Mouse (Mus musculus): Measurements from ENCODE around the gene Chrng. TPM values are rescaled to one million over a fixed set of nuclear protein-coding genes. Genes with fewer than 3 reads are reported as not detected.

Chrng gene
- total and polyA plus RNA-seq, 2 experiments from 2014 or later: 0.25 TPM; not detected in 1

GRCm38 (mm10) chr1:87164796-87165184 lies 39.7 kb upstream of the Chrng start:
- DNase-seq (ENCODE audit: low spot score) (no peak), ATAC-seq (ENCODE audit: insufficient read depth, low read depth) (no peak)
- no peaks in the 10 kb centered on the region for H3K4me1 ChIP-seq (ENCODE audit: control insufficient read depth, insufficient read depth)
- H3K4me3 ChIP-seq (ENCODE audit: low read depth, low read length): no peak overlapping the region
- no peak overlapping the region for H3K9ac ChIP-seq (replicated peaks; ENCODE audit: low read depth, low read length)
- 46% methylated on average over 9 of the region's 9 CpGs for WGBS
- H3K36me3 ChIP-seq (replicated peaks; ENCODE audit: control insufficient read depth, insufficient read depth, low read length): no peaks in the 10 kb centered on the region
- no peak overlapping the region for H3K27ac ChIP-seq (ENCODE audit: low read depth)
- no peak overlapping the region for H3K4me2 ChIP-seq (ENCODE audit: low read depth, low read length)
- no peak for TF ChIP-seq EP300 (IDR thresholded peaks at IDR 0.05; ENCODE audit: low read depth)
- H3K27me3 ChIP-seq (ENCODE audit: control insufficient read depth, insufficient read depth, low read length): peaks cover 75% of the 10 kb centered on the region
- no peaks in the 10 kb centered on the region for H3K9me3 ChIP-seq (replicated peaks; ENCODE audit: control insufficient read depth, low read length)

GRCm38 (mm10) chr1:87170458-87170857 lies 34.0 kb upstream of the Chrng start:
- no peak for ATAC-seq (ENCODE audit: insufficient read depth, low read depth)
- H3K9me3 ChIP-seq (replicated peaks; ENCODE audit: control insufficient read depth, low read length): no peaks in the 10 kb centered on the region
- no peaks in the 10 kb centered on the region for H3K4me1 ChIP-seq (ENCODE audit: control insufficient read depth, insufficient read depth)
- WGBS: 14% methylated on average over 19 of the region's 19 CpGs
- TF ChIP-seq EP300 (IDR thresholded peaks at IDR 0.05; ENCODE audit: low read depth) (no peak), CTCF (IDR thresholded peaks at IDR 0.05; ENCODE audit: low read depth) (no peak)
- H3K27me3 ChIP-seq (ENCODE audit: control insufficient read depth, insufficient read depth, low read length): peaks cover 74% of the 10 kb centered on the region
- H3K36me3 ChIP-seq (replicated peaks; ENCODE audit: control insufficient read depth, insufficient read depth, low read length): no peaks in the 10 kb centered on the region
- no peak overlapping the region for H3K4me2 ChIP-seq (ENCODE audit: low read depth, low read length)
- no peak overlapping the region for H3K4me3 ChIP-seq (ENCODE audit: low read depth, low read length)
- no peak overlapping the region for H3K9ac ChIP-seq (replicated peaks; ENCODE audit: low read depth, low read length)
- no peak overlapping the region for H3K27ac ChIP-seq (ENCODE audit: low read depth)
- no peak for DNase-seq (ENCODE audit: low spot score)

- TF ChIP-seq EP300 (IDR thresholded peaks at IDR 0.05; ENCODE audit: low read depth): no peak
- no peak for TF ChIP-seq CTCF (IDR thresholded peaks at IDR 0.05; ENCODE audit: low read depth)
- WGBS: 79% methylated on average over 1 of the region's 1 CpGs
Observed at GRCm38 (mm10) chr1:87171312-87171711, 33.1 kb upstream of the Chrng start.

GRCm38 (mm10) chr1:87172316-87172715 lies 32.1 kb upstream of the Chrng start:
- Histone ChIP-seq H3K27me3 (ENCODE audit: control insufficient read depth, insufficient read depth, low read length) (peaks cover 74% of the 10 kb centered on the region), H3K9ac (replicated peaks; ENCODE audit: low read depth, low read length) (no peak overlapping the region), H3K4me2 (ENCODE audit: low read depth, low read length) (no peak overlapping the region), H3K27ac (ENCODE audit: low read depth) (no peak overlapping the region), H3K9me3 (replicated peaks; ENCODE audit: control insufficient read depth, low read length) (no peaks in the 10 kb centered on the region), H3K36me3 (replicated peaks; ENCODE audit: control insufficient read depth, insufficient read depth, low read length) (no peaks in the 10 kb centered on the region), H3K4me3 (ENCODE audit: low read depth, low read length) (no peak overlapping the region), H3K4me1 (ENCODE audit: control insufficient read depth, insufficient read depth) (no peaks in the 10 kb centered on the region)
- ATAC-seq (ENCODE audit: insufficient read depth, low read depth): no peak
- DNase-seq (ENCODE audit: low spot score): no peak
- TF ChIP-seq EP300 (IDR thresholded peaks at IDR 0.05; ENCODE audit: low read depth): no peak
- TF ChIP-seq CTCF (IDR thresholded peaks at IDR 0.05; ENCODE audit: low read depth): no peak
- WGBS: 53% methylated on average over 9 of the region's 9 CpGs

More at GRCm38 (mm10) chr1:87171312-87171711, 33.1 kb upstream of the Chrng start:
- no peak overlapping the region for H3K4me3 ChIP-seq (ENCODE audit: low read depth, low read length)
- no peak overlapping the region for H3K4me2 ChIP-seq (ENCODE audit: low read depth, low read length)
- DNase-seq (ENCODE audit: low spot score) (no peak), ATAC-seq (ENCODE audit: insufficient read depth, low read depth) (no peak)
- H3K4me1 ChIP-seq (ENCODE audit: control insufficient read depth, insufficient read depth): no peaks in the 10 kb centered on the region
- no peak overlapping the region for H3K9ac ChIP-seq (replicated peaks; ENCODE audit: low read depth, low read length)
- H3K9me3 ChIP-seq (replicated peaks; ENCODE audit: control insufficient read depth, low read length): no peaks in the 10 kb centered on the region
- H3K27ac ChIP-seq (ENCODE audit: low read depth): no peak overlapping the region
- H3K36me3 ChIP-seq (replicated peaks; ENCODE audit: control insufficient read depth, insufficient read depth, low read length): no peaks in the 10 kb centered on the region
- peaks cover 77% of the 10 kb centered on the region for H3K27me3 ChIP-seq (ENCODE audit: control insufficient read depth, insufficient read depth, low read length)

GRCm38 (mm10) chr1:87174006-87174955 lies 30.2 kb upstream of the Chrng start:
- Histone ChIP-seq H3K9ac (replicated peaks; ENCODE audit: low read depth, low read length) (no peak overlapping the region), H3K27ac (ENCODE audit: low read depth) (no peak overlapping the region), H3K4me2 (ENCODE audit: low read depth, low read length) (no peak overlapping the region), H3K4me1 (ENCODE audit: control insufficient read depth, insufficient read depth) (no peaks in the 10 kb centered on the region), H3K9me3 (replicated peaks; ENCODE audit: control insufficient read depth, low read length) (no peaks in the 10 kb centered on the region), H3K4me3 (ENCODE audit: low read depth, low read length) (no peak overlapping the region), H3K27me3 (ENCODE audit: control insufficient read depth, insufficient read depth, low read length) (peaks cover 58% of the 10 kb centered on the region), H3K36me3 (replicated peaks; ENCODE audit: control insufficient read depth, insufficient read depth, low read length) (no peaks in the 10 kb centered on the region)
- DNase-seq (ENCODE audit: low spot score): peak; percentile 48
- peak; percentile 64 for TF ChIP-seq CTCF (IDR thresholded peaks at IDR 0.05; ENCODE audit: low read depth)
- no peak for TF ChIP-seq EP300 (IDR thresholded peaks at IDR 0.05; ENCODE audit: low read depth)
- WGBS: 23% methylated on average over 28 of the region's 28 CpGs
- ATAC-seq (ENCODE audit: insufficient read depth, low read depth): peak; percentile 49

Measured in heart, postnatal 0 days (tissue).